Mouse (Mus musculus) cerebellum, adult 8-10 months (tissue): Measurements from ENCODE around the gene N4bp1.
A peak's percentile ranks its signal among the peaks of the same experiment; 100 is the strongest.

ENCODE experiments used
- DNase-seq: peaks from one replicate; pipeline ENCODE4 v3.0.0; 2022

Gene N4bp1

DNA sequence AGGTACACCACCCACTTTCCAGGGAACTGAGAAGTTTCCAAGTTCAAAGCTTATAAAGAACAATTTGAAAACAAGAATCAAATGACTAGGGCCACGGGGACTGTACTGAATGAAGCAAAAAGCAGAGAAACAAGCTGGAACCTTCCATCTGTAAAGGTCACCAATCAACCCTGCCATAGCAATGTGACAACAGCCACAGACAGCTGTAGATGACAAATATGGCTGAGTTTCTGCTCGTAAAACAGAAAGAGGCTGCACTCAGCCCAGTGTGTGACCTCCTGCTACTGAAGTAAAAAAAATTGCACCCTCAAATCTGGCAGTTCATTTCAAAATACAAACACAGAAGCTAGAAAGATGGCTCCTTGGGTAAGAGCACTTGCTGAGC is 31.1 kb downstream of the N4bp1 start:
- DNase-seq: no peak

- DNase-seq: no peak
These were observed 31.6 kb downstream of the N4bp1 start for GRCm38 (mm10) chr8:86853266-86853988.

GRCm38 (mm10) chr8:86852491-86852890 is 32.6 kb downstream of the N4bp1 start:
- DNase-seq: no peak

DNA sequence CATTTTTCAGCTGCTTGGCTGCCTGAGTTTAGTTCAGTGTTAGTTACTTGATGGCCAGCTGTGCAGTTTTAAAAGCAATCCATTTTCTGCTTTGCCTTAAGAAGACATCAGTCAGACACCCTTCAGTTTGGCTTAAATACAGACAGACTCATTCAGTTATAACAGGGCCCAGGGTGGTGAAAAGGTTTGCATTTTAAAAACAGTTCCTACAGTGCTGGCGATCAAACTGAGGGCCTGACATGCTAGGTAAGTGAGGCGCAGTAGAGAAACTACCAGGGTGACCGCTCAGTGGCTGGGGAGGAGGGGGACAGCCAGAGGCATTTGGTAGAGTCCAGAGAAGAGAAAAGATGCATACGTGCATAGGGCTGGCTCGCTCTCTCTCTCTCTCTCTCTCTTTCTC is 36.2 kb downstream of the N4bp1 start:
- DNase-seq: no peak

GRCm38 (mm10) chr8:86848401-86848800 is 36.7 kb downstream of the N4bp1 start:
- no peak for DNase-seq

- no peak for DNase-seq
These were observed 38.0 kb downstream of the N4bp1 start for GRCm38 (mm10) chr8:86847091-86847490.

DNA sequence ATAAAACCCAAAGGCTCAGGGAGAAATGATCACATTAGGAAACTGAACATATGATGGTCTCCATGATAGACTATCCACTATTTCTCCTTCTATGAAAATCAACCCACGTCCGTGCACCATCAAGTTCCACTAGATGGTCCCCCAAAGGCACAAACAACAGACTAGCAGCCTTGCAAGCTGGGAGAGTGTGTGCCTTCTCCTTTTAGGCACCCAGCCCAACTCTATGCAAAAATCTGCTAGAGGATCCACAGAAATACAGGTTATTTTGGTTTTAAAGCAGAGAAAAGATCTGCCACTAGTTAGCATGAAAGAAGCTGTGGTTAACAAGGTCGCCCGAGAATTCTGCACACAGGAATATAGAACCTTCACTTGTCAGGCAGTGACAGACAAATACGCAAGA is 39.2 kb downstream of the N4bp1 start:
- DNase-seq: no peak

DNA sequence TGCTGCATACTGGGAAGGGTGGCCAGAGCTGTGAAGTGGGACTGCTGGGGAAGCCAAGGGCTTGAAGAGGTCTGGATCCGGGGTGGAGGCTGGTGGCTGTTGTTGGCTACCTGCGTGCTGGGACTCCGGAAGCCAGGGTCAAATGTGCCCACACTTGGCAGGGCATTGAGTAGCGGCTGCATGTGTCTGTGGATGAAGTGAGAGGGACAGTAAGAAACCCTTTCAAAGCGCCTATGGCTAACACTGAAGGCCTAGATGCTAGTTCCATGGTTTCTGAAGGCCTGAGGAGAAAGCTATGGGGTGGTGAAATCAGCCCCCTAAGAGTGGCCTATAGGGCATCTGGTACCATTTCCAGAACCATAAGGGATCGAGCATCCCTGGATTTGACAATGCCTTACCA is 40.2 kb downstream of the N4bp1 start:
- DNase-seq: no peak

GRCm38 (mm10) chr8:86843896-86844295 is 41.2 kb downstream of the N4bp1 start:
- peak; percentile 39 for DNase-seq

- no peak for DNase-seq
These were observed 43.3 kb downstream of the N4bp1 start for GRCm38 (mm10) chr8:86841556-86842309.

DNA sequence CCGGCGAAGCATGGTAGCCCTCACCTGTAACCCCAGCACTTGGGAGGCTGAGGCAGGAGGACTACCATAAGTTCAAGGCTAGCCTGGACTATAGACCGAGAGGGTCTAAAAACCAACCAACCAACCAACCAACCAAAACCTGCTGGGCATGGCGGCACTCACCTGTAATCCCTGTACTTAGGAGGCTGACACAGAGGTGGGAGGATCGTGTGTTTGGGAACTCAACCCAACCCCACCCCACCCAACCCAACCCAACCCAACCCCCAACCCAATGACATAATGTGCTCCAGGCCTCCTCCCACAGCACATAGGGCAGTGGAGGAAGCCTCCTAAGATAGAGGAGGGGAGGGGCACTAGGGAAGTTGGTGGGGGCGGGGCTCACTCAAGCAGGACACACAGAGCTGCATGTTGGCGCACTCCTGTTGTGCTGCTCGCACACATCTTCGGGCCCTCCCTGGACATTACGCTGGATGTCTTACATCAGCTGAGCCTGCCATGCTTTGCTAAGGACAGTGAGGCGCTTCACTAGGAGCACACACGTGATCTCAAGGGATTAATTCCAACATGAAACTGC is 44.9 kb downstream of the N4bp1 start:
- DNase-seq: no peak

GRCm38 (mm10) chr8:86838707-86839438 is 46.2 kb downstream of the N4bp1 start:
- DNase-seq: no peak

DNA sequence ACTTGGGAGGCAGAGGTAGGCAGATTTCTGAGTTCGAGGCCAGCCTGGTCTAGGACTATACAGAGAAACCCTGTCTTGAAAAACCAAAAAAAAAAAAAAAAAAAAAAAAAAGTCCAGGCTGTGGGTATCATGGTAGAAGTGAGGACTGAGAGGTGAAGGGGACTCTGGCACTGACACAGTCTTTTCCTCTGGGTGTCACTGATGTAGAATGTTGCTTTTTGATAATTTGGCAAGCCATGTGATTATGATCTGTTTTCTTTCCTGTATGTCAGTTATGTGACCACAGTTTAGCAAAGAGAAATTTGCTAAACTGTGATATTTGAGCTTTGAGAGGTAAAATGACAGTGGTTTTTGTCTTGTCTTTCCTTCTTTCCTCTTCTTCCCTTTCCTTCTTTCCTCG is 47.8 kb downstream of the N4bp1 start:
- DNase-seq: no peak

DNA sequence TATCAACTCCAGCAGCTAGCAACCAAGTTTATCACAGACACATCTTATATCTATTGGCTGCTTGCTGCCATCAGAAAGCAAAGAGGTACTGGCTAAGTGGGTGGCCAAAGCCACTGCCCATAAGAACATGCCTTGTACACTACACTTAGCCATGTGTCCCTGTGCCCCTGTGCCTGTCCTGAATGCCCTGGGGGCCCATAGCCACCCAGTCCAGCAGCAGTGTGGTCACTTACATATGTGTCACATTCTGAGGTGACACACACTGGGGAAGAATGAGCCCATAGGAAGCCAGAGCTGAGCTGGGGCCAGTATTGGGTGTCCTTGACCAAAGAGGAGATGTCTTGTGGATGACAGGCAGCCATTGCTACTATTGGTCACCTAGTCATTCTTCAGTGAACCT is 49.2 kb downstream of the N4bp1 start:
- no peak for DNase-seq

DNA sequence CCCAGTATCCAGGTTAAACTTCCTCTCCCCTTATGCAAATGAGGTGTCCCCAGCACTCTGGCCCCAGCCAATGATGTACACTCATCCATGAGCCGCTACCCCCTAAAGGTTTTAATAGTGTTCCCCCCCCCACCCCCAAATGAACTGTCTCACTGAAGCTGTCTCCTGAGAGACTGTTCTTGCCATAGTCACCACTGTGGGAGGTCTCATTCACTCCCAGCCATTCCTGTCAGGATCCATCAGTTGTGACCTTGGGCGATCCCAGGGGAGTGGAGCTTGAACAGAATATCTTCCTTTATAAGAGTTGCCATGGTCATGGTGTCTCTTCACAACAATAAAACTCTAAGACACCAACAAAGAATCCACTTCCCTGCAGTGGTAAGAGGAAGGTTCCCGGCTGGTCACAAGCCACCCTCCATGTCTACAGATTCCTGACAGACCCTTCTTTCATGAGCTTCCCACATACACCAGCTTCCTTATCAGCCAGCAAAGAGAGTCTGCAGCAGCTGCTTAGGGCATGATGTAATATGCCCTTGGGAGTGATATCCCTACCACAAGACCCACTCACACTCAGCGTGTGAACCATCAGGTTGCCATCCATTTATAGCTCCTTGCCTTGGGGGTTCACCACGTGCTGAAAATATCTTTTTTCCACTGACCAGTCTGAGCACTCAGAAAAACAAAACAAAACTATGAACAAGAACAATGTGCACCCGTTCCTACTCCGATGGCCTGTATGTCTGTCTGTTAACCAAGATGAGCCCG is 50.4 kb downstream of the N4bp1 start:
- DNase-seq: no peak

DNA sequence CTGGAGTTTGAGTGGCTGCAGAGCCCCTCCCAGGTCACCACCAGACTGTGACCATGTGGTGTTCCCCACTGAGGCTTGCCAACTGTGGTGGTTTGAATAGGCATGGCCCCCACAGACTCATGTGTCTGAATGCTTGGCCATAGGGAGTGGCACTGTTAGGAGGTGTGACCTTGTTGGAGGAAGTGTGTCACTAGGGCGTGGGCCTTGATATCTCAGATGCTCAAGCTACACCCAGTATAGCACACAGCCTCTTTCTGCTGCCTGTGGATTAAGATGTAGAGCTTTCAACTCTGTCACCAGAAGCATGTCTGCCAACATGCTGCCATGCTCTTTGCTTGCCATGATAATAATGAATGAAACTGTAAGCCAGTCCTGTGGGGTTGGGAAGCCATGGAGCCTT is 51.1 kb downstream of the N4bp1 start:
- DNase-seq: no peak

DNA sequence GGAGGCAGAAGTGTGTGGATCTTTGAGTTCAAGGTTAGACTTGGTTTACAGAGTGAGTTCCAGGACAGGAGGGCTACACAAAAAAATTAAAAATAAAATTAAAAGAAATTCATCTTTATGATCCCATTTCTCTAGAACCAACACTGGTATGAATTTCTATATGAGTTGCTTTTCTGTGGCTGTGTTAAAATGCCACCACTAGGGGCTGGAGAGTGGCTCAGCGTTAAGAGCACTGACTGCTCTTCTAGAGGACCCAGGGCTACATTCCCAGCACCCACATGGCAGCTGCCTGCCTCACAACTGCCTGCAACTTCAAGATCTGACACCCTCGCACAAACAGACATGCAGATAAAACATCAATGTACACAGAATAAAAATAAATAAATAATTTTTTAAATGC is 56.1 kb downstream of the N4bp1 start:
- DNase-seq: no peak

DNA sequence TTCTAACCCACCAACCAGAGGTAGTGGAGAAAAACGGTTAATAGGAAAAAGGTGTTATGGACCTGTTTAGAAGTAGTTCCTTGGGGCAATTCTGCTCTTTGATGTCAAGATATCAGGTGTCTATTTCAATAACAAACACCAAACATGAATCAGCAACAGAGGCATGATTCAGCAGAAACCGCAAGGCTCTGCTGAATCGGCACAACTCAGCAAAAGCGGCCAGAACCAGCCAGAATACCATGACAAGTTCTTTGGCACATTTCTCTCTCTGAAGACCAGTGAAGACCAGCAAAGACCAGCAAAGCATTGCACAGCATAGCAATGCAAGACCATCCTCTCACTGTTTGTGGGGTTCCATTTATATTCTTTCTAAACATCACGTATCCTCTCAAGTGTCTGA is 57.9 kb downstream of the N4bp1 start:
- DNase-seq: no peak

DNA sequence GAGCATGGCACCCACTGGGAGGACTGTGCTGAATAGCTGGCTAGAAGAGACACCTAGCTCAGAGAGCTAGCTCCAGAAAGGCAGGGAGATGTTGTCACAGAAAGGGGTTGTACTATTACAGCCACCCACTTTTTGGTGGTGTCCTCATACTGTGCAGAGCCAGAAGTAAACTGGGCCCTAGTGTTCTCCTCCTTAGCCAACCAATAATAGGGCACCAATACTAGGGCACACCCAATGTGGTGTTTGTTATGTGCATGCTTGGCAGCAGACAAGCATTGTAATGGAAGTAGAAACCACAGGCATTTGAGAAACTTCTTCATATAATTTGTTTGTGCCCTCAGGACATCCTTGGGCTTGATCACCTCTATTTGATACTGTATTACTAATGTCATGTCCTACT is 58.5 kb downstream of the N4bp1 start:
- DNase-seq: no peak

DNA sequence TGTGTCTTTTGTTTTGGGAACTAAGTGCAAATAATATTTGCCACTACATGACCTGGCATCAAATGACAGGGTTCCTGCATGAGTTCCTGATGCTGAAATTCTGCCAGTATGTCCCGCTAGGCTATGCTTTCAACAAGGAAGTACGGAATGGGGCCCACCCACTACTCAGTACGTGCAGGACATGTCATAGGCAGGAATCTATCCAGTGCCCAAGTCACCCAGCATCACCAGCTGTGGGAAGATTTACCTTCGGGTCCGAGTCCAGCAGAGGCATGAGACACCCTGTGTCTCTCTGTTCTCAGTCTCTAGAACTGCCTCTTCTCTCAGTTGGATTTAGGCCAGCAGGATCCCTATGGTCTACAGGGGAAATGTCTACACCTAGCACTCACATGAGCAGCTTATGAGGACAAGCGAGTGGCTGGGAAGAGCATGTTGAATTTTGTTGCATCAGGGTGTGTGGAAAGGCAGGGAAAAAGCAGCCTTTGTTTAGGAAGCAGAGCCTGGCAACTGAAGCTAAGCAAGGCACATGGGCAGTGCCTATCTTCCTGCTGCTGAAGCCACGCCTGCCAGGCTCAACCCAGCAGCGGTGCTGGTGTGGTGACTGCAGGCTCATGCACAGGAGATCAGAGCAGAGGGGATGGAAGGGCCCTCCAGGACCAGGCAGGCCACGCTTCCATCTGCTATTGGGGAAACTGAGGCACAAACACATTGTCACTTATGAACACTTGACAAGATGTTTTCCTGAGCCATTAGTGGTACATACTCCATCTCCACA is 59.2 kb downstream of the N4bp1 start:
- DNase-seq: no peak

GRCm38 (mm10) chr8:86824735-86825134 is 60.3 kb downstream of the N4bp1 start:
- no peak for DNase-seq

GRCm38 (mm10) chr8:86820756-86821201 is 64.3 kb downstream of the N4bp1 start:
- DNase-seq: no peak
